Mouse (Mus musculus): Measurements from ENCODE around the gene Zfp14. TPM values are rescaled to one million over a fixed set of nuclear protein-coding genes. Genes with fewer than 3 reads are reported as not detected.

Zfp14 gene
- polyA plus RNA-seq, 1 experiment, result 1.4 TPM

DNA sequence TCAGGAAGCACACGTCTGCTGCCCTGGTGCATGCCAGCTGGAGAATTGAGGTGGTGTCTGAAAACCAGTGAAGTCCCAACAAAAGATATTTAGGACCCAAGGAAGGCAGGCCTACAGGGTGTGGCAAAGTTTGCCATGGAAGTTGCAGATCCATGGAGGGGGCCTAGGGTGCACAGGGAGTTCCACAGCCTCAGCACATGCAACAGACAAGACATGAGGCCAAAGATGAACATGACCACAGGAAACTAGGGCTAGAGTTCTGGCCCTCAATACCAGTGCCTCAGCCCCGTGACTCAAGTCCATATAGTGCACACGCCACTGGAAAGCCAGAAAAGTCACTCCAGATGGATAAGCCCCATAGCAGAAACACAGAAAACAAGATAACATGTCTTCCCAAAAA lies 22.6 kb downstream of the Zfp14 start:
- Histone ChIP-seq H3K4me1 (ENCODE audit: control insufficient read depth, insufficient read depth, low read length) (no peaks in the 10 kb centered on the region), H3K36me3 (ENCODE audit: control insufficient read depth, insufficient read depth, low read length) (no peaks in the 10 kb centered on the region), H3K27me3 (ENCODE audit: control insufficient read depth, insufficient read depth, low read length) (no peaks in the 10 kb centered on the region), H3K4me3 (ENCODE audit: control insufficient read depth, low read depth, low read length) (no peak overlapping the region), H3K27ac (ENCODE audit: control insufficient read depth, insufficient read depth, low read depth, low read length) (no peak overlapping the region)
- TF ChIP-seq POLR2A (IDR thresholded peaks at IDR 0.05; ENCODE audit: control insufficient read depth, low read depth, low read length) (no peak), CTCF (IDR thresholded peaks at IDR 0.05; ENCODE audit: control insufficient read depth, insufficient read depth, insufficient replicate concordance, low read depth, low read length) (no peak)

DNA sequence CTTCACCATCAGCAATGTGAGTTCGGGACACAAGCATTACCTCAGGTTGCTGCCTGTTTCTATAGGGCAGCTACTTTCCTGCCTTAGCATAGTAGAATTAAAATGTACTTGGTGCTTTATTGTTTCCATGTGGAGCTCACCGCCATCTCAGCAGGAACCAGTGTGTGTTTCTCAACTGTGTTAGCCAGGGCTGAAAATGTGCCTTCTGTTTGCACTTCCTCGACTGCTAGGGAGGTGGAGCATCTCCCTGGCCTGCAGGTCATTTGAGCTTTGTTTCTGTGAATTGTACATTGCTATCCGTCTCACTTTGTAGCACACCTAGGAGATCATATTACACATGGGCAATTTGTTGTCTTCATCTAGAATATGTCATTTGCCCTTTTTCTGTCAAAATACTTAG lies 23.8 kb downstream of the Zfp14 start:
- Histone ChIP-seq H3K4me3 (ENCODE audit: control insufficient read depth, low read depth, low read length) (no peak overlapping the region), H3K4me1 (ENCODE audit: control insufficient read depth, insufficient read depth, low read length) (no peaks in the 10 kb centered on the region), H3K27me3 (ENCODE audit: control insufficient read depth, insufficient read depth, low read length) (no peaks in the 10 kb centered on the region), H3K36me3 (ENCODE audit: control insufficient read depth, insufficient read depth, low read length) (no peaks in the 10 kb centered on the region; the same call in 1 of the 2 replicates), H3K27ac (ENCODE audit: control insufficient read depth, insufficient read depth, low read depth, low read length) (no peak overlapping the region)
- TF ChIP-seq CTCF (IDR thresholded peaks at IDR 0.05; ENCODE audit: control insufficient read depth, insufficient read depth, insufficient replicate concordance, low read depth, low read length) (no peak), POLR2A (IDR thresholded peaks at IDR 0.05; ENCODE audit: control insufficient read depth, low read depth, low read length) (no peak)

DNA sequence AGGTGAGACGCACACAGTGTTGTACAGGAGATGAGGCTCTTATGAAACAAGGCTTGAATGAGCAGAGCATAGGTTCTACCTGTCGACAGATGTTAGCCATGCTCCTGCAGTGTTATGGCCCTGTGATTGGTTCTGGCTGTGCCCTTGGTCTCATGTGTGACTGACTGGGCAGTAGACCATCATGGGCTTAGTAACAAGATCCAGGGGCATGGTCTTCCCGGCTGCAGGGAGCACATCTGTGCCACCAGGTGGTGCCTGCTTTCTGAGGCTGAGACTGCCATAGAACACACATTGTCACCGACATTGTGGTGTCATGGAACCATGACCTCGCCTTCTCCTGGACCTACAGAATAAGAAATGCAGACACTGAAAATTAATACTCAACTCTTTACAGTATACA lies 25.8 kb downstream of the Zfp14 start:
- Histone ChIP-seq H3K27ac (ENCODE audit: control insufficient read depth, insufficient read depth, low read depth, low read length) (no peak overlapping the region), H3K4me3 (ENCODE audit: control insufficient read depth, low read depth, low read length) (no peak overlapping the region), H3K36me3 (ENCODE audit: control insufficient read depth, insufficient read depth, low read length) (no peaks in the 10 kb centered on the region; the same call in 1 of the 2 replicates), H3K27me3 (ENCODE audit: control insufficient read depth, insufficient read depth, low read length) (no peaks in the 10 kb centered on the region), H3K4me1 (ENCODE audit: control insufficient read depth, insufficient read depth, low read length) (no peaks in the 10 kb centered on the region)
- no peak for TF ChIP-seq CTCF (IDR thresholded peaks at IDR 0.05; ENCODE audit: control insufficient read depth, insufficient read depth, insufficient replicate concordance, low read depth, low read length)
- no peak for TF ChIP-seq POLR2A (IDR thresholded peaks at IDR 0.05; ENCODE audit: control insufficient read depth, low read depth, low read length)

DNA sequence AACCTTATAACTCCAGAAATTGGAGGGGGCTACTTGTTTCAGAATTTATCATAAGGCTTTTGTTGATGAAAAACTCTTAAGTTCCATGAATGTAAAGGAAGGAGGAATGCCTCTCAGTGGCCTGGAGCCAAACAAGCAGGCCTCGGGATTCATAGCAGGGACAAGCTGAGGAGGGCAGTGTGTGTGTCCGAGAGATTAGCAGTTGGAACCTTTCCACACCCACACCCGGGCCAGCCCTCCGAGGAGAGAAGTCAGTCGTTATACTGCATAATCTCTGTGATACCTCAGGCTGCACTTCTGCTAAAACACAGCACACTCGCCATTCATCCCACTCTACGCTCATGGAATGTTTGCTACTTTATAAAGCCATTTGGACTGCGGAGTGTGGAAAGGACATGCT lies 27.4 kb downstream of the Zfp14 start:
- H3K27ac ChIP-seq (ENCODE audit: control insufficient read depth, insufficient read depth, low read depth, low read length), result no peak overlapping the region
- H3K36me3 ChIP-seq (ENCODE audit: control insufficient read depth, insufficient read depth, low read length), result no peaks in the 10 kb centered on the region; the same call in 1 of the 2 replicates
- TF ChIP-seq POLR2A (IDR thresholded peaks at IDR 0.05; ENCODE audit: control insufficient read depth, low read depth, low read length) (no peak), CTCF (IDR thresholded peaks at IDR 0.05; ENCODE audit: control insufficient read depth, insufficient read depth, insufficient replicate concordance, low read depth, low read length) (no peak)
- no peak overlapping the region for H3K4me3 ChIP-seq (ENCODE audit: control insufficient read depth, low read depth, low read length)
- H3K27me3 ChIP-seq (ENCODE audit: control insufficient read depth, insufficient read depth, low read length), result no peaks in the 10 kb centered on the region
- H3K4me1 ChIP-seq (ENCODE audit: control insufficient read depth, insufficient read depth, low read length), result no peaks in the 10 kb centered on the region

DNA sequence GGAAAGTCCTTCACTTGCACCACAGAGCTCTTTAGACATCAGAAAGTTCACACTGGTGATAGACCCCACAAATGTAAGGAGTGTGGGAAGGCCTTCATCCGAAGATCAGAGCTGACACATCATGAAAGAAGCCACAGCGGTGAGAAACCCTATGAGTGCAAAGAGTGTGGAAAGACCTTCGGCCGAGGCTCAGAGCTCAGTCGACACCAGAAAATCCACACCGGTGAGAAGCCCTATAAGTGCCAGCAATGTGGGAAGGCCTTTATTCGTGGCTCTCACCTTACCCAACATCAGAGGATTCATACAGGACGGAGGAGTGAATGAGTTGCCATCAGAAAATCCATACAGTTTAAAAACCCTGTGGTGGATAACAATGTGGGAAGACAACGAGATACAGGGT lies 27.9 kb downstream of the Zfp14 start:
- no peak overlapping the region for H3K4me3 ChIP-seq (ENCODE audit: control insufficient read depth, low read depth, low read length)
- H3K4me1 ChIP-seq (ENCODE audit: control insufficient read depth, insufficient read depth, low read length), result no peaks in the 10 kb centered on the region
- no peaks in the 10 kb centered on the region for H3K27me3 ChIP-seq (ENCODE audit: control insufficient read depth, insufficient read depth, low read length)
- no peaks in the 10 kb centered on the region; the same call in none of the 2 replicates for H3K36me3 ChIP-seq (ENCODE audit: control insufficient read depth, insufficient read depth, low read length)
- H3K27ac ChIP-seq (ENCODE audit: control insufficient read depth, insufficient read depth, low read depth, low read length), result no peak overlapping the region
- TF ChIP-seq POLR2A (IDR thresholded peaks at IDR 0.05; ENCODE audit: control insufficient read depth, low read depth, low read length) (no peak), CTCF (IDR thresholded peaks at IDR 0.05; ENCODE audit: control insufficient read depth, insufficient read depth, insufficient replicate concordance, low read depth, low read length) (no peak)

DNA sequence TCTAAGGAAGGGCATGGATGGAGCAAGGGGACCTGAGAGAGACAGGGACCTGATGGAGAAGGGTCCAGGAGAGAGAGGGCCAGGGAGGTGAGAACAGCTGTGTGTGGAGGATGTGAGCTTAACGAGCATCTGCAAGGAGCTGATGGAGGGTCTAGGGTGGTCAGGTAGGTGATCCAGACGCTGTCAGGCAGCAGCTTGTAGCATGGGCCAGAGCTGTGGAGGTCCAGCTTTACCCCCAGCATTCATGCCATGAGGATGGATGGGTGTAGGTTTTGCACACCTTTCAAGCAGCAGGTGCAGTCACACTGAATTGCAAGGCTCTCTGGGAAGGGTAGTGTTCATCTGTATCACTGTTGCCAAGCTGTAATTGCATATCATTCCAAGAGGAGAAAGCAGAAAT lies 31.6 kb downstream of the Zfp14 start:
- no peaks in the 10 kb centered on the region for H3K27me3 ChIP-seq (ENCODE audit: control insufficient read depth, insufficient read depth, low read length)
- no peak overlapping the region for H3K27ac ChIP-seq (ENCODE audit: control insufficient read depth, insufficient read depth, low read depth, low read length)
- peaks cover 3% of the 10 kb centered on the region for H3K4me1 ChIP-seq (ENCODE audit: control insufficient read depth, insufficient read depth, low read length)
- TF ChIP-seq POLR2A (IDR thresholded peaks at IDR 0.05; ENCODE audit: control insufficient read depth, low read depth, low read length), result no peak
- TF ChIP-seq CTCF (IDR thresholded peaks at IDR 0.05; ENCODE audit: control insufficient read depth, insufficient read depth, insufficient replicate concordance, low read depth, low read length), result no peak
- H3K36me3 ChIP-seq (ENCODE audit: control insufficient read depth, insufficient read depth, low read length), result no peaks in the 10 kb centered on the region; the same call in none of the 2 replicates
- H3K4me3 ChIP-seq (ENCODE audit: control insufficient read depth, low read depth, low read length), result no peak overlapping the region

DNA sequence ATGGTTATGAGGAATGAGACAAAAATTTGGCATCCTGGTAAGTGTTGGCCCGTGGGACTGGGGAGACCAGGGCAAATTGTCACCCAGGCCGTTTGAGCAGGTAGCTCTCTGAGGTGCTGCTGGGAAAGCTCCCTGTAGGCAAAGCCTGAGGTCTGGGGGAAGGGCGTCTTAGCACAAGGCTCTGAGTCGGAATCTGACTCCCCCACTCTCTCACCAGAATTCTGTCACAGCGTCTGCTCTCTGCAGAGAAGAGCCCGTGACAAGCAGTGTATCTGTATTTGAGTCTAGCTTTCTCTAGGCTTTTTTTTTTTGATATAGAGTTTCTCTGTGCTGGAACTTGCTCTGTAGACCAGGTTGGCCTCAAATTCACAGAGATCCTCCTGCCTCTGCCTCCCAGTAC lies 34.0 kb downstream of the Zfp14 start:
- Histone ChIP-seq H3K4me3 (ENCODE audit: control insufficient read depth, low read depth, low read length) (no peak overlapping the region), H3K36me3 (ENCODE audit: control insufficient read depth, insufficient read depth, low read length) (no peaks in the 10 kb centered on the region; the same call in 1 of the 2 replicates), H3K4me1 (ENCODE audit: control insufficient read depth, insufficient read depth, low read length) (peaks cover 3% of the 10 kb centered on the region), H3K27me3 (ENCODE audit: control insufficient read depth, insufficient read depth, low read length) (no peaks in the 10 kb centered on the region), H3K27ac (ENCODE audit: control insufficient read depth, insufficient read depth, low read depth, low read length) (no peak overlapping the region)
- TF ChIP-seq POLR2A (IDR thresholded peaks at IDR 0.05; ENCODE audit: control insufficient read depth, low read depth, low read length) (no peak), CTCF (IDR thresholded peaks at IDR 0.05; ENCODE audit: control insufficient read depth, insufficient read depth, insufficient replicate concordance, low read depth, low read length) (no peak)

DNA sequence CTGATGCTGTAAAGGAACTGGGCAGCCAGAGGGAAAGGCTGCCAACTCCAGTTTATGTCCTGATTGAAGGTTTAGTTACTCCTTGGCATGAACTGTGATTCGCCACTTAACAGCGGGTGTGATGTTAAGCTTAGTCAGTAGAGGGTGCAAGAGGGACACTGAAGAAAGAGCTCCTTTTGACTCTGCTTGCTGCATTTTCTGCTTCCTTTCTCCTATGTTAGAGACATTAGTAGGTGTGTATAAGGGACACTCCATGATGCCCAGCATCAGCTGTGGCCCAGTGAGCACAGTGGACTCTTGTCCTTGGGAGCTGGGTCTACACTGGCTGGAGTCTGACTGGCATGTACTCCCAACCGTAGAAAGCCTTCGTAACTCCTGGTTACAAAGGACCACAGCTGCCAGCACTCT lies 38.2 kb downstream of the Zfp14 start:
- H3K27me3 ChIP-seq (ENCODE audit: control insufficient read depth, insufficient read depth, low read length), result no peaks in the 10 kb centered on the region
- peaks cover 3% of the 10 kb centered on the region for H3K4me1 ChIP-seq (ENCODE audit: control insufficient read depth, insufficient read depth, low read length)
- no peaks in the 10 kb centered on the region for H3K36me3 ChIP-seq (ENCODE audit: control insufficient read depth, insufficient read depth, low read length)

More for the DNA sequence above, 38.2 kb downstream of the Zfp14 start:
- no peak for TF ChIP-seq POLR2A (IDR thresholded peaks at IDR 0.05; ENCODE audit: control insufficient read depth, low read depth, low read length)
- TF ChIP-seq CTCF (IDR thresholded peaks at IDR 0.05; ENCODE audit: control insufficient read depth, insufficient read depth, insufficient replicate concordance, low read depth, low read length), result no peak
- Histone ChIP-seq H3K27ac (ENCODE audit: control insufficient read depth, insufficient read depth, low read depth, low read length) (no peak overlapping the region), H3K4me3 (ENCODE audit: control insufficient read depth, low read depth, low read length) (no peak overlapping the region)
